Mouse (Mus musculus) small intestine, adult 10 weeks (tissue): ENCODE data around the gene Pom121l12. TPM values are rescaled to one million over a fixed set of nuclear protein-coding genes. Genes with fewer than 3 reads are reported as not detected.

Source experiments
- polyA plus RNA-seq: library from polyadenylated mRNA; stranded (reverse); fragments of 350-450 nt; fragmentation: Illumina TruSeq; extraction: RNeasy Lipid Tissue Mini Kit (QIAGEN cat#74804); gene quantifications from one replicate; pipeline ENCODE4 v1.2.3, GENCODE M21; 2014; ENCODE audit warnings: low replicate concordance

Pom121l12 gene
- not detected for polyA plus RNA-seq

DNA sequence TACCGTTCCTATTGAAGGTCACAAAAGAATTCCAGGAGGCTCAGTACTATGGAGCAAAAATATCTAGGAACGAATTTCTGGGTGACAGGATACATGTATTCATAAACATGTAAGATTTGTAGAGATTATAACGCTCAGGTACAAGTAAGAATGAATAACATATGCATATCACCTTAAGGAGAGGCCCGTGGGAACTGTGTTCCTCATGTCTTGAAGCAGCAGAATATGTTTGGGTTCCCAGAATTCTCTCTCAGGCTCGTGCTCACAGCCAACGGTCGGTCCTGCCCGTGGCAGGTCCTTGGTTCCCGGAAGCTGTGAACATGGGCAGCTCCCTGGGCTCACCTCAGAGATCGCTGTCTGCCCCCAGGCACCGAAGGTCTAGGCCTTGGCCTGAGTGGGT, at the start of gene Pom121l12:
Gene Pom121l12, plus strand, starts transcription at position 301 of the 400 bp plus-strand sequence.

